Mouse (Mus musculus) cerebellum, adult 2 months (tissue): Measurements from ENCODE around the gene Uncx.

Source experiments
- CTCF ChIP-seq: fragments of 200-500 bp; IDR thresholded peaks from 2 replicates; pipeline ENCODE4 v1.5.1; 2011; ENCODE audit warnings: low read depth, mild to moderate bottlenecking, control low read depth, low read length, moderate library complexity, borderline replicate concordance; ENCODE audit not compliant: insufficient read depth
- POLR2A ChIP-seq: fragments of 200-500 bp; IDR thresholded peaks from 2 replicates; pipeline ENCODE4 v1.6.1; 2011; ENCODE audit warnings: low read length, control low read depth, borderline replicate concordance; ENCODE audit not compliant: insufficient read depth

DNA sequence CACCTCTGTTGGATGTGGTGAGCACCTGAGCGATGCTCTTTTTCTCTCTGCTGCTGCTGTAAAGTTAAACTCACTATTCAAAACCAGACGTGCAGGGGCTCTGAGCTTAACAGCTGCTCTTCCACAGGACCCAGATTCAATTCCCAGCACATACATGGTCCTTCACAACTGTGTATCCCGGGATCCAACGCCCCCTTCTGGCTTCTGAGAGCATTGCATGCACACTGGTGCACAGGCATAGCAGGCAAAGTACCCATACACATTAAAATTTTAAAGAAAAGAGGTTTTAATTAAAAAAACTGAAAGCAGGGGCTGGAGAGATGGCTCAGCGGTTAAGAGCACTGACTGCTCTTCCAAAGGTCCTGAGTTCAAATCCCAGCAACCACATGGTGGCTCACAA is 46.4 kb upstream of the Uncx start:
- TF ChIP-seq CTCF: 0 out of 2 replicates have a peak, but pooled peaks have one; percentile 5
- TF ChIP-seq POLR2A: no peak
